Comparison of ENCODE assay signal across 8 mouse cellular contexts in genomic region chr10:63574100-63574609, GRCm38 (mm10).
A peak's percentile ranks its signal among the peaks of the same experiment; 100 is the strongest.
DNase-seq lines count a peak whose midpoint lies in the region; ATAC-seq and TF ChIP-seq lines count a peak whose summit lies in the region.

No protein-coding gene starts in this region.

- no peak overlapping the region for H3K9ac ChIP-seq in forebrain, embryonic 11.5 days (ENCODE audit: low read length)
- H3K9ac ChIP-seq in midbrain, embryonic 15.5 days, result no peak overlapping the region
- H3K9ac ChIP-seq in liver, adult 2 months (ENCODE audit: low read depth, low read length), result no peak overlapping the region

- no peak overlapping the region for H3K27ac ChIP-seq in forebrain, embryonic 11.5 days (ENCODE audit: low read depth, low read length)
- no peak overlapping the region for H3K27ac ChIP-seq in forebrain, embryonic 10.5 days
- H3K27ac ChIP-seq in midbrain, embryonic 10.5 days (replicated peaks), result no peak overlapping the region
- H3K27ac ChIP-seq in midbrain, embryonic 15.5 days, result no peak overlapping the region
- H3K27ac ChIP-seq in liver, adult 2 months (replicated peaks; ENCODE audit: insufficient read depth, low read depth, low read length), result no peak overlapping the region

- no peaks in the 10 kb centered on the region for H3K27me3 ChIP-seq in forebrain, embryonic 11.5 days (ENCODE audit: control insufficient read depth, insufficient read depth, low read length)
- no peaks in the 10 kb centered on the region for H3K27me3 ChIP-seq in forebrain, embryonic 10.5 days (ENCODE audit: poor library complexity, severe bottlenecking)
- no peaks in the 10 kb centered on the region for H3K27me3 ChIP-seq in midbrain, embryonic 10.5 days (ENCODE audit: low read depth, poor library complexity, severe bottlenecking)
- H3K27me3 ChIP-seq in midbrain, embryonic 15.5 days (replicated peaks), result no peaks in the 10 kb centered on the region
- H3K27me3 ChIP-seq in liver, adult 2 months (ENCODE audit: control insufficient read depth, insufficient read depth, low read length), result no peaks in the 10 kb centered on the region

- no peak overlapping the region for H3K4me2 ChIP-seq in forebrain, embryonic 11.5 days (ENCODE audit: low read depth, low read length, severe bottlenecking)
- H3K4me2 ChIP-seq in midbrain, embryonic 15.5 days, result no peak overlapping the region

- TF ChIP-seq POLR2A in liver, adult 2 months (IDR thresholded peaks at IDR 0.05; ENCODE audit: extremely low read depth, insufficient read depth, low read length), result no peak

- no peaks in the 10 kb centered on the region for H3K36me3 ChIP-seq in forebrain, embryonic 11.5 days (ENCODE audit: control insufficient read depth, insufficient read depth, low read length)
- H3K36me3 ChIP-seq in forebrain, embryonic 10.5 days (replicated peaks), result no peaks in the 10 kb centered on the region
- no peaks in the 10 kb centered on the region for H3K36me3 ChIP-seq in midbrain, embryonic 10.5 days
- no peaks in the 10 kb centered on the region for H3K36me3 ChIP-seq in midbrain, embryonic 15.5 days (replicated peaks)
- H3K36me3 ChIP-seq in liver, adult 2 months (ENCODE audit: control insufficient read depth, insufficient read depth, low read length), result no peaks in the 10 kb centered on the region

- DNase-seq in forebrain, embryonic 11.5 days (ENCODE audit: low spot score), result peak; percentile 59
- no peak for DNase-seq in forebrain, embryonic 10.5 days (ENCODE audit: extremely low spot score, low spot score)
- DNase-seq in midbrain, embryonic 10.5 days (ENCODE audit: low spot score), result peak; percentile 25
- peak; percentile 19 for DNase-seq in embryo, embryonic 11 days
- no peak for DNase-seq in liver, adult 2 months (ENCODE audit: extremely low read depth, low read depth, low spot score)
- no peak for DNase-seq in spleen, postnatal 10 days (ENCODE audit: low spot score in 2 of 2)
- DNase-seq in thymus, postnatal 14 days, result no peak

- H3K4me1 ChIP-seq in forebrain, embryonic 11.5 days (replicated peaks; ENCODE audit: control insufficient read depth, insufficient read depth, low read length), result no peaks in the 10 kb centered on the region
- H3K4me1 ChIP-seq in forebrain, embryonic 10.5 days, result no peaks in the 10 kb centered on the region
- no peaks in the 10 kb centered on the region for H3K4me1 ChIP-seq in midbrain, embryonic 10.5 days
- H3K4me1 ChIP-seq in midbrain, embryonic 15.5 days, result no peaks in the 10 kb centered on the region
- no peaks in the 10 kb centered on the region for H3K4me1 ChIP-seq in liver, adult 2 months (ENCODE audit: control insufficient read depth, insufficient read depth, low read length)

- H3K79me2 ChIP-seq in liver, adult 2 months (ENCODE audit: control insufficient read depth, insufficient read depth, low read length), result no peaks in the 10 kb centered on the region

- H3K9me3 ChIP-seq in forebrain, embryonic 11.5 days (ENCODE audit: control insufficient read depth, low read length), result no peaks in the 10 kb centered on the region
- no peaks in the 10 kb centered on the region for H3K9me3 ChIP-seq in forebrain, embryonic 10.5 days
- H3K9me3 ChIP-seq in midbrain, embryonic 10.5 days (replicated peaks), result no peaks in the 10 kb centered on the region
- no peaks in the 10 kb centered on the region for H3K9me3 ChIP-seq in midbrain, embryonic 15.5 days

- H3K4me3 ChIP-seq in forebrain, embryonic 11.5 days (ENCODE audit: low read depth, low read length), result no peak overlapping the region
- H3K4me3 ChIP-seq in forebrain, embryonic 10.5 days, result no peak overlapping the region
- H3K4me3 ChIP-seq in midbrain, embryonic 10.5 days, result no peak overlapping the region
- no peak overlapping the region for H3K4me3 ChIP-seq in midbrain, embryonic 15.5 days
- H3K4me3 ChIP-seq in liver, adult 2 months (ENCODE audit: insufficient read depth, low read depth, low read length), result no peak overlapping the region

- WGBS in forebrain, embryonic 11.5 days, result 81% methylated on average over 7 of the region's 7 CpGs
- whole genome bisulfite sequencing in forebrain, embryonic 10.5 days, result 90% methylated on average over 7 of the region's 7 CpGs
- WGBS in midbrain, embryonic 10.5 days, result 86% methylated on average over 7 of the region's 7 CpGs
- 82% methylated on average over 7 of the region's 7 CpGs for WGBS in midbrain, embryonic 15.5 days
- WGBS in liver, adult 2 months, result 87% methylated on average over 7 of the region's 7 CpGs

- TF ChIP-seq CTCF in liver, adult 2 months (IDR thresholded peaks at IDR 0.05; ENCODE audit: low read depth, low read length), result peak; percentile 38

- ATAC-seq in forebrain, embryonic 11.5 days (replicated peaks; ENCODE audit: low FRiP score), result no peak; the same call in 1 of the 2 replicates
- ATAC-seq in midbrain, embryonic 15.5 days (replicated peaks), result no peak

Comparison
In these comparisons a context has a peak if more than half of its experiments do, and no peak if none do; other contexts are left out.
1. DNase-seq: peak in forebrain, embryonic 11.5 days (single experiment), midbrain, embryonic 10.5 days (single experiment) and embryo, embryonic 11 days (single experiment); none in forebrain, embryonic 10.5 days (single experiment), liver, adult 2 months (single experiment), spleen, postnatal 10 days (0 of 2) and thymus, postnatal 14 days (single experiment).